Mouse (Mus musculus) CH12.LX (cell line): ENCODE measurements around the gene C330021F23Rik. TPM values are rescaled to one million over a fixed set of nuclear protein-coding genes. Genes with fewer than 3 reads are reported as not detected.
A peak's percentile ranks its signal among the peaks of the same experiment; 100 is the strongest.

Source experiments
- DNase-seq: peaks from one replicate; pipeline ENCODE4 v3.0.0-alpha.2; 2013; ENCODE audit errors: extremely low read depth
- H3K27ac ChIP-seq: 2 replicates; pipeline ENCODE4 v1.5.1; 2012; ENCODE audit warnings: low read depth, mild to moderate bottlenecking, control low read depth, moderate library complexity; ENCODE audit not compliant: insufficient read depth
- H3K27me3 ChIP-seq: replicated peaks from 2 replicates; pipeline ENCODE3; 2012; ENCODE audit warnings: inconsistent platforms
- H3K36me3 ChIP-seq, 2 experiments: replicated peaks in 1 of 2; 2 replicates each; pipeline versions ENCODE3 to v1.6.1; 2012; ENCODE audit warnings: inconsistent platforms in 1 of 2, low read length in 1 of 2, mild to moderate bottlenecking in 1 of 2, mixed read lengths in 1 of 2, moderate library complexity in 1 of 2; ENCODE audit not compliant: control insufficient read depth in 1 of 2, insufficient read depth in 1 of 2
- H3K4me1 ChIP-seq, 2 experiments: 2 replicates each; pipeline ENCODE4 v1.6.1; 2012; ENCODE audit warnings: inconsistent platforms in 1 of 2, moderate library complexity in 1 of 2; ENCODE audit not compliant: insufficient read depth in 2 of 2, control insufficient read depth in 1 of 2
- H3K4me2 ChIP-seq: 2 replicates; pipeline ENCODE4 v1.6.1; 2012; ENCODE audit warnings: low read depth, mild to moderate bottlenecking, control low read depth; ENCODE audit not compliant: poor library complexity, insufficient read depth, severe bottlenecking
- H3K4me3 ChIP-seq, 3 experiments: fragments of 150-350 bp in 1 of 3; sonication (generic) in 1 of 3; replicated peaks in 1 of 3; 2 replicates each; pipeline versions ENCODE3 to v1.5.1; 2011 to 2012; ENCODE audit warnings: low read depth in 2 of 3, low read length in 2 of 3, mild to moderate bottlenecking in 2 of 3, moderate library complexity in 2 of 3, control low read depth in 1 of 3, improper control_type of control experiment in 1 of 3, inconsistent platforms in 1 of 3, mixed read lengths in 1 of 3; ENCODE audit not compliant: poor library complexity in 1 of 3
- H3K79me2 ChIP-seq: replicated peaks from 2 replicates; pipeline ENCODE4 v1.6.1; 2012; ENCODE audit warnings: mild to moderate bottlenecking, moderate library complexity; ENCODE audit not compliant: control insufficient read depth, poor library complexity, insufficient read depth, severe bottlenecking; ENCODE audit errors: extremely low read depth
- H3K9ac ChIP-seq: 2 replicates; pipeline ENCODE4 v1.6.1; 2012; ENCODE audit warnings: low read depth, mild to moderate bottlenecking, control low read depth, moderate library complexity; ENCODE audit not compliant: insufficient read depth
- H3K9me3 ChIP-seq: replicated peaks from 2 replicates; pipeline ENCODE3; 2012; ENCODE audit warnings: low read length, inconsistent platforms, mixed read lengths
- BHLHE40 ChIP-seq: IDR thresholded peaks from 2 replicates; pipeline ENCODE4 v1.6.1; 2011; ENCODE audit warnings: mild to moderate bottlenecking, low read depth, low read length, improper control_type of control experiment
- CHD1 ChIP-seq: IDR thresholded peaks from 2 replicates; pipeline ENCODE4 v1.6.1; 2012; ENCODE audit warnings: low read depth, low read length, improper control_type of control experiment, inconsistent platforms
- CTCF ChIP-seq, 2 experiments: IDR thresholded peaks in 1 of 2; conservative IDR thresholded peaks in 1 of 2; 2 replicates each; pipeline ENCODE4 v1.5.1; 2011 to 2012; ENCODE audit warnings: low read depth in 2 of 2, low read length in 2 of 2, improper control_type of control experiment in 1 of 2, inconsistent platforms in 1 of 2, mild to moderate bottlenecking in 1 of 2, moderate library complexity in 1 of 2
- ELF1 ChIP-seq: IDR thresholded peaks from 2 replicates; pipeline ENCODE4 v1.6.1; 2014; ENCODE audit warnings: low read depth, mild to moderate bottlenecking, inconsistent platforms, low read length, improper control_type of control experiment
- EP300 ChIP-seq: IDR thresholded peaks from 2 replicates; pipeline ENCODE4 v1.6.1; 2011; ENCODE audit warnings: low read length, improper control_type of control experiment
- ETS1 ChIP-seq: conservative IDR thresholded peaks from 2 replicates; pipeline ENCODE4 v1.6.1; 2012; ENCODE audit warnings: low read depth, mild to moderate bottlenecking, inconsistent platforms, low read length, improper control_type of control experiment, moderate library complexity
- GABPA ChIP-seq: IDR thresholded peaks from 2 replicates; pipeline ENCODE4 v1.6.1; 2012; ENCODE audit warnings: low read depth, low read length, improper control_type of control experiment, inconsistent platforms; ENCODE audit not compliant: insufficient replicate concordance
- IRF4 ChIP-seq: IDR thresholded peaks from 2 replicates; pipeline ENCODE4 v1.6.1; 2014; ENCODE audit warnings: low read depth, mild to moderate bottlenecking, inconsistent platforms, low read length, improper control_type of control experiment
- JUN ChIP-seq: IDR thresholded peaks from 2 replicates; pipeline ENCODE4 v1.6.1; 2011; ENCODE audit warnings: low read depth, mild to moderate bottlenecking, low read length, improper control_type of control experiment, moderate library complexity; ENCODE audit not compliant: insufficient read depth
- JUND ChIP-seq: conservative IDR thresholded peaks from 2 replicates; pipeline ENCODE4 v1.6.1; 2011; ENCODE audit warnings: low read depth, low read length, improper control_type of control experiment
- KAT2A ChIP-seq: IDR thresholded peaks from 2 replicates; pipeline ENCODE4 v1.6.1; 2012; ENCODE audit warnings: low read length, improper control_type of control experiment, inconsistent platforms; ENCODE audit not compliant: insufficient replicate concordance
- MAX ChIP-seq: IDR thresholded peaks from 2 replicates; pipeline ENCODE4 v1.6.1; 2011; ENCODE audit warnings: low read length, improper control_type of control experiment
- MAZ ChIP-seq: IDR thresholded peaks from 2 replicates; pipeline ENCODE4 v1.6.1; 2012; ENCODE audit warnings: low read depth, mild to moderate bottlenecking, inconsistent platforms, low read length, improper control_type of control experiment, moderate library complexity
- MYC ChIP-seq: IDR thresholded peaks from 2 replicates; pipeline ENCODE4 v1.6.1; 2011; ENCODE audit warnings: low read depth, mild to moderate bottlenecking, improper control_type of control experiment, low read length
- NELFE ChIP-seq: IDR thresholded peaks from 2 replicates; pipeline ENCODE4 v1.6.1; 2011; ENCODE audit warnings: low read depth, low read length, improper control_type of control experiment
- NRF1 ChIP-seq: IDR thresholded peaks from 2 replicates; pipeline ENCODE4 v1.6.1; 2014; ENCODE audit warnings: low read depth, mild to moderate bottlenecking, inconsistent platforms, low read length, improper control_type of control experiment, moderate library complexity
- POLR2A ChIP-seq: IDR thresholded peaks from 2 replicates; pipeline ENCODE4 v1.6.1; 2011; ENCODE audit warnings: low read depth, mild to moderate bottlenecking, improper control_type of control experiment, low read length
- POLR2AphosphoS2 ChIP-seq: IDR thresholded peaks from 2 replicates; pipeline ENCODE4 v1.6.1; 2011; ENCODE audit warnings: low read depth, low read length, improper control_type of control experiment
- RAD21 ChIP-seq: IDR thresholded peaks from 2 replicates; pipeline ENCODE4 v1.6.1; 2011; ENCODE audit warnings: low read depth, mild to moderate bottlenecking, low read length, improper control_type of control experiment, moderate library complexity
- SMC3 ChIP-seq: IDR thresholded peaks from 2 replicates; pipeline ENCODE4 v1.6.1; 2011; ENCODE audit warnings: low read depth, low read length, improper control_type of control experiment
- USF1 ChIP-seq: IDR thresholded peaks from 2 replicates; pipeline ENCODE4 v1.6.1; 2014; ENCODE audit warnings: low read depth, mild to moderate bottlenecking, inconsistent platforms, low read length, improper control_type of control experiment
- USF2 ChIP-seq: conservative IDR thresholded peaks from 2 replicates; pipeline ENCODE4 v1.6.1; 2011; ENCODE audit warnings: low read depth, low read length, improper control_type of control experiment
- ZKSCAN1 ChIP-seq: IDR thresholded peaks from 2 replicates; pipeline ENCODE4 v1.6.1; 2012; ENCODE audit warnings: low read depth, inconsistent platforms, low read length, improper control_type of control experiment, borderline replicate concordance
- ZMIZ1 ChIP-seq: IDR thresholded peaks from 2 replicates; pipeline ENCODE4 v1.6.1; 2012; ENCODE audit warnings: low read depth, mild to moderate bottlenecking, inconsistent platforms, low read length, improper control_type of control experiment
- dilution Hi-C: fragments of 300-500 bp; cut with MboI; formaldehyde crosslinking; loops from 2 replicates; pipeline ENCODE4 v1.14.3; 2020; ENCODE audit warnings: low sequenced_read_pairs; ENCODE audit not compliant: extremely low pct_unique_long_range_greater_than_20kb, extremely low pct_ligation_motif_present
- in situ Hi-C: fragments of 300-500 bp; cut with MboI; formaldehyde crosslinking; loops from 3 replicates; pipeline ENCODE4 v1.14.3; 2019; ENCODE audit warnings: low sequenced_read_pairs, low pct_ligation_motif_present, low pct_unique_long_range_greater_than_20kb, mixed read lengths
- polyA plus RNA-seq: library from polyadenylated mRNA; unstranded; fragments of >175 nt; gene quantifications from 2 replicates; pipeline ENCODE4 v1.2.1, GENCODE M21; 2012; ENCODE audit warnings: low read depth; ENCODE audit not compliant: insufficient read length
- total RNA-seq, 2 experiments: library from RNA; depleted of rRNA; stranded (reverse); fragments of 300-350 nt in 1 of 2; fragments of >200 nt in 1 of 2; gene quantifications; 2 replicates each; pipeline ENCODE4 v1.2.3; 2012 to 2014

The C330021F23Rik gene
- total and polyA plus RNA-seq, 3 experiments, result 1.0 to 1.1 TPM; not detected in 1

DNA sequence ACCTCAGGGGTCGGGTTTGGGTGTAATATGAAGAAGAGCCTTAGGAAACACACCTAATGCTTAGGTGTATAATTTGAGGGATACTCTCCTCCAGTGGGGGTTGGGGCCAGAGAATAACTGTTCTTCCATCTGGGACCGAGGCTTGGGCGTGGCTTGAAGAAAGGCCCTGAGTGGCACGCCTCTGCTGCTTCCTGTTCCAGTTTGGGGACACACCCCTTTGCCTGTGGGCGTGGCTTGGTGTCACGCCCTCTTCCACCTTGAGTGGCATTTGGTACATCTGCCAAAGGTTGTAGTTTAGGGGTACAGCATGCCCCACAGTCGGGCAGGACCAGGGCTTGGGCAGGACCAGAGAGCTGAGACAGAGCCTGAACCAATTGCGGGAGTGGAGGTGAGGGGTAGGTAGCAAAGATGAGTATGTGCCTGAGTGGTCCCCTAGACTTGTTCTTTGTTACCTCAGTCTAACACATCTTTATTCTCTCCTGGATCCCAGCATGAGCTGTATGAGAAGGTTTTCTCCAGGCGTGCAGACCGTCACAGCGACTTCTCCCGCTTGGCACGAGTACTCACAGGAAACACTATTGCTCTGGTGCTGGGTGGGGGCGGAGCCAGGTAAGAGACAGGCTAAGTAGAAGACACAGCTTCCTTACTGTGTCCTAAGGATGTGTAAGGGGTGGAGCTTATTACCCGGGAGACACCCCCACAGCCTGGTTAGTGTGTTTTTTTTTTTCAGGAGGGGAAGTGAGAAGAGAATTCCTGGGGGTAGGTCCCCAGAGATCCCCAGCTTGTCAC lies 31.5 kb upstream of the C330021F23Rik start:
- H3K79me2 ChIP-seq, result no peaks in the 10 kb centered on the region
- TF ChIP-seq SMC3, result no peak
- no peak for TF ChIP-seq GABPA
- TF ChIP-seq CTCF (conservative IDR thresholded peaks at IDR 0.05 in 1 of 2, IDR thresholded peaks at IDR 0.05 in 1 of 2; ENCODE audit: low read depth in 2 of 2, low read length in 2 of 2), result no peak
- TF ChIP-seq POLR2AphosphoS2, result no peak
- TF ChIP-seq ZMIZ1, result no peak
- TF ChIP-seq IRF4, result no peak
- TF ChIP-seq KAT2A, result no peak
- no peak for TF ChIP-seq USF2
- TF ChIP-seq USF1, result no peak
- TF ChIP-seq MAZ, result no peak
- no peak for TF ChIP-seq RAD21
- no peak for TF ChIP-seq ZKSCAN1
- no peak for TF ChIP-seq NELFE
- TF ChIP-seq BHLHE40, result no peak
- no peak for TF ChIP-seq ETS1
- TF ChIP-seq CHD1, result no peak
- no peak for TF ChIP-seq JUND
- no peak for TF ChIP-seq EP300
- TF ChIP-seq ELF1, result no peak
- H3K27ac ChIP-seq, result no peak overlapping the region
- H3K9ac ChIP-seq, result no peak overlapping the region
- H3K4me1 ChIP-seq, result peaks cover 0 to 9% of the 10 kb centered on the region in 2 experiments; a peak in 2 of 4 replicates
- no peaks in the 10 kb centered on the region for H3K9me3 ChIP-seq
- no peaks in the 10 kb centered on the region for H3K27me3 ChIP-seq
- dilution Hi-C loops, result no loop called here
- peak; percentile 54 for DNase-seq
- H3K4me3 ChIP-seq, result no peak overlapping the region
- H3K4me2 ChIP-seq, result no peak overlapping the region
- peaks cover 77 to 95% of the 10 kb centered on the region in 2 experiments for H3K36me3 ChIP-seq
- in situ Hi-C loops, result no loop called here

- dilution Hi-C loops (no loop called here), in situ Hi-C loops (no loop called here)
- Histone ChIP-seq H3K4me2 (no peak overlapping the region), H3K27ac (no peak overlapping the region), H3K4me3 (no peak overlapping the region), H3K36me3 (peaks cover 76 to 95% of the 10 kb centered on the region in 2 experiments), H3K9me3 (no peaks in the 10 kb centered on the region), H3K79me2 (no peaks in the 10 kb centered on the region), H3K4me1 (peaks cover 0 to 9% of the 10 kb centered on the region in 2 experiments; a peak in 1 of 4 replicates), H3K27me3 (no peaks in the 10 kb centered on the region), H3K9ac (no peak overlapping the region)
- TF ChIP-seq JUN (no peak), MYC (no peak), MAX (no peak), ZMIZ1 (no peak), USF2 (no peak), POLR2A (no peak), RAD21 (no peak), IRF4 (no peak), NRF1 (no peak), ELF1 (no peak), BHLHE40 (no peak)
- no peak for DNase-seq
Observed at GRCm38 (mm10) chr8:3536940-3537339, 30.9 kb upstream of the C330021F23Rik start.
